In the genomic region with DNA sequence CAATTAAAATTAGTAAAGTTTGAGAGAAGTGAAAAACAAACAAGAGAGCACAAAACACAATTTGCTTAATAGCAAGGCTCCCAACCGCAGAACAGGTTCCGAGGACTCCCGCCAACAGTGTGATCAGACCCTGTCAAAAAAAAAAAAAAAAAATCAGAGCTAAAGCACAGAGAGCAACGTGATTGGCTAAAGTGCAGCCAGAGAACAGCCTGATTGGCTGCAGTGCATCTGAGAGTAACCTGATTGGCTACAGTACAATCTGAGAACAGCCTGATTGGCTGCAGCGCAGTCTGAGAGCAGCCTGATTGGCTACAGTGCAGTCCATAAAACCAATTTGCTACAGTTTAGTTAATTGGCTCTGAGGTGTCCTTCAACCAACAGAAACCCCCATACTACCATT, we compare ENCODE assay signal across 25 mouse cellular contexts.
DNase-seq lines count a peak whose midpoint lies in the region; ATAC-seq and TF ChIP-seq lines count a peak whose summit lies in the region.
"Had no signal": no experiment of that assay in that cellular context is flagged by ENCODE, and none has a peak within 500 bp of the region (broad histone marks: within the 10 kb centered on the region; RNA-seq: fewer than 3 reads in every experiment).

No protein-coding gene starts in this region.

- no peaks in the 10 kb centered on the region for H3K4me1 ChIP-seq in embryonic facial prominence, embryonic 12.5 days
- H3K4me1 ChIP-seq in embryonic facial prominence, embryonic 10.5 days: no peaks in the 10 kb centered on the region
- no peaks in the 10 kb centered on the region for H3K4me1 ChIP-seq in embryonic fibroblast, embryonic 13.5 days (ENCODE audit: control insufficient read depth, insufficient read depth, low read length)
- H3K4me1 ChIP-seq: embryonic facial prominence, embryonic 13.5 days; forebrain, embryonic 10.5 days; heart, embryonic 12.5 days; heart, embryonic 15.5 days had no signal

- TF ChIP-seq CTCF in embryonic fibroblast, embryonic 13.5 days (IDR thresholded peaks at IDR 0.05; ENCODE audit: borderline replicate concordance, insufficient read depth, low read length): no peak

- H3K4me3 ChIP-seq in embryonic facial prominence, embryonic 12.5 days: no peak overlapping the region
- no peak overlapping the region for H3K4me3 ChIP-seq in embryonic facial prominence, embryonic 10.5 days
- H3K4me3 ChIP-seq in embryonic fibroblast, embryonic 13.5 days (ENCODE audit: insufficient read depth, low read length): no peak overlapping the region
- H3K4me3 ChIP-seq: embryonic facial prominence, embryonic 13.5 days; forebrain, embryonic 10.5 days; forebrain, embryonic 13.5 days; heart, embryonic 12.5 days; heart, embryonic 15.5 days had no signal

- H3K27ac ChIP-seq in embryonic facial prominence, embryonic 12.5 days: 0 out of 2 replicates have a peak overlapping the region, but pooled peaks have one; percentile 0
- no peak overlapping the region for H3K27ac ChIP-seq in embryonic facial prominence, embryonic 10.5 days (replicated peaks)
- peak overlapping the region; percentile 81 for H3K27ac ChIP-seq in embryonic fibroblast, embryonic 13.5 days (ENCODE audit: insufficient read depth, low read length)
- H3K27ac ChIP-seq: embryonic facial prominence, embryonic 13.5 days; forebrain, embryonic 10.5 days; forebrain, embryonic 13.5 days; heart, embryonic 15.5 days; hindbrain, embryonic 14.5 days; hindbrain, postnatal 0 days had no signal

- 88% methylated on average over 5 of the region's 5 CpGs for WGBS in embryonic facial prominence, embryonic 12.5 days
- 85% methylated on average over 5 of the region's 5 CpGs for WGBS in embryonic facial prominence, embryonic 10.5 days

- no peak for ATAC-seq in embryonic facial prominence, embryonic 12.5 days (ENCODE audit: insufficient number of reproducible peaks, insufficient read depth, low FRiP score, low TSS enrichment)
- ATAC-seq: forebrain, embryonic 13.5 days; forebrain, embryonic 16.5 days; hindbrain, postnatal 0 days; inflammation-experienced regulatory T-cells, adult 6 months had no signal

- no peak overlapping the region for H3K9ac ChIP-seq in embryonic facial prominence, embryonic 12.5 days
- H3K9ac ChIP-seq: embryonic facial prominence, embryonic 13.5 days; forebrain, embryonic 13.5 days; heart, embryonic 12.5 days; heart, embryonic 15.5 days; hindbrain, embryonic 14.5 days had no signal

- H3K27me3 ChIP-seq in embryonic facial prominence, embryonic 12.5 days: no peaks in the 10 kb centered on the region
- no peaks in the 10 kb centered on the region for H3K27me3 ChIP-seq in embryonic facial prominence, embryonic 10.5 days (replicated peaks; ENCODE audit: low read depth, poor library complexity, severe bottlenecking)
- H3K27me3 ChIP-seq: embryonic facial prominence, embryonic 13.5 days; forebrain, embryonic 13.5 days; heart, embryonic 12.5 days; heart, embryonic 15.5 days had no signal

- no peak for TF ChIP-seq POLR2A in embryonic fibroblast, embryonic 13.5 days (IDR thresholded peaks at IDR 0.05; ENCODE audit: low read depth, low read length)

- no peak overlapping the region for H3K4me2 ChIP-seq in embryonic facial prominence, embryonic 12.5 days (replicated peaks)
- H3K4me2 ChIP-seq: embryonic facial prominence, embryonic 13.5 days; forebrain, embryonic 13.5 days; heart, embryonic 12.5 days; heart, embryonic 15.5 days; hindbrain, embryonic 14.5 days had no signal

- H3K36me3 ChIP-seq in embryonic facial prominence, embryonic 12.5 days: no peaks in the 10 kb centered on the region
- no peaks in the 10 kb centered on the region for H3K36me3 ChIP-seq in embryonic facial prominence, embryonic 10.5 days (replicated peaks)
- H3K36me3 ChIP-seq: embryonic facial prominence, embryonic 13.5 days; forebrain, embryonic 10.5 days; heart, embryonic 12.5 days; heart, embryonic 15.5 days had no signal

- H3K9me3 ChIP-seq in embryonic facial prominence, embryonic 12.5 days: no peaks in the 10 kb centered on the region
- H3K9me3 ChIP-seq in embryonic facial prominence, embryonic 10.5 days: no peaks in the 10 kb centered on the region
- H3K9me3 ChIP-seq: embryonic facial prominence, embryonic 13.5 days; forebrain, embryonic 10.5 days; forebrain, embryonic 13.5 days; heart, embryonic 12.5 days; heart, embryonic 15.5 days had no signal

- DNase-seq in embryonic facial prominence, embryonic 10.5 days (ENCODE audit: low spot score): no peak
- peak; percentile 15 for DNase-seq in testis, postnatal 14 days (ENCODE audit: low spot score)
- DNase-seq in testis, postnatal 10 days (ENCODE audit: low spot score): no peak
- no peak for DNase-seq in right cerebral cortex, postnatal 36 days (ENCODE audit: low spot score in 2 of 2)
- DNase-seq in right cerebral cortex, postnatal 14 days: no peak
- DNase-seq: adrenal gland, postnatal 10 days; adrenal gland, postnatal 36 days; cerebellum, adult 18-20 months; cerebellum, adult 9-10 months; cerebellum, postnatal 14 days; gastrocnemius, postnatal 10 days; gastrocnemius, postnatal 36 days; heart, postnatal 10 days; heart, postnatal 4 days had no signal
